Mouse (Mus musculus): ENCODE data around the gene Gins2.

Gins2 gene

GRCm38 (mm10) chr8:120548313-120548761 is 40.8 kb downstream of the Gins2 start:
- ATAC-seq (ENCODE audit: low TSS enrichment), result peak; percentile 20

DNA sequence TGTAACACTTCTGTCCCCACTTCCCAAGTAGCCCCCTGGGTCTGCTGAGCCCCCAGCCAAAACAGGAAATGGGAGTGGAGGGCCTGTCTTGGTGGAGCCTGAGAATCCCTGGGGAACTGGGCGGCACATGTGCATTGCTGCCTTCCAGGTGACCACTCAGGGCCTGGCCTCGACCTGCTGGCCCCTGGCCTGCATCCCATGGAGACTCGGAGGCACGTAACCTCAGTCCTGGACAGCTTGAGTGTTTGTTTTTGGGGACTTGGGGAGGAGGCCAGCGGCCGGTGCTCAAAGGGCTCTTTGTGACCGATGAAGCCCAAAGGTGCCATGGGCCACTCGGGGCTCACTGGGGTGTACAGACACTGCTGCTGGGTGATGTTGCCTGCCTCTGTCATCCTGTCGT is 41.5 kb downstream of the Gins2 start:
- no peak for ATAC-seq (ENCODE audit: low TSS enrichment)

DNA sequence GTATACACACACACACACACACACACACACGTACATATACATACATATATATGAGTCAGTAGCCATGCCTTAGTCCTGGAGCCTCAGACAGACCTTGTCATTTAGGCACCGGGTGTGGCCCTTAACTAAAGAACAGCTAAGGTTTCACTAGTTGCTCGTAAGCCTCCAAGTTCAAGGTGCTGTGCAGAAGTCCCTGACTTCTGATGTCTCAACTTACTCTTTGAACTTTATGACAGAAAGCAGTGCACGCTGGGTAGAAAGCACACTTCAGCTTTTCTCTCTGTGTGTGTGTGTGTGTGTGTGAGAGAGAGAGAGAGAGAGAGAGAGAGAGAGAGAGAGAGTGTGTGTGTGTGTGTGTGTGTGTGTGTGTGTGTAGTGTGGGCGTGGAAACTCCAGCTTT is 44.9 kb downstream of the Gins2 start:
- no peak for ATAC-seq (ENCODE audit: low TSS enrichment)

DNA sequence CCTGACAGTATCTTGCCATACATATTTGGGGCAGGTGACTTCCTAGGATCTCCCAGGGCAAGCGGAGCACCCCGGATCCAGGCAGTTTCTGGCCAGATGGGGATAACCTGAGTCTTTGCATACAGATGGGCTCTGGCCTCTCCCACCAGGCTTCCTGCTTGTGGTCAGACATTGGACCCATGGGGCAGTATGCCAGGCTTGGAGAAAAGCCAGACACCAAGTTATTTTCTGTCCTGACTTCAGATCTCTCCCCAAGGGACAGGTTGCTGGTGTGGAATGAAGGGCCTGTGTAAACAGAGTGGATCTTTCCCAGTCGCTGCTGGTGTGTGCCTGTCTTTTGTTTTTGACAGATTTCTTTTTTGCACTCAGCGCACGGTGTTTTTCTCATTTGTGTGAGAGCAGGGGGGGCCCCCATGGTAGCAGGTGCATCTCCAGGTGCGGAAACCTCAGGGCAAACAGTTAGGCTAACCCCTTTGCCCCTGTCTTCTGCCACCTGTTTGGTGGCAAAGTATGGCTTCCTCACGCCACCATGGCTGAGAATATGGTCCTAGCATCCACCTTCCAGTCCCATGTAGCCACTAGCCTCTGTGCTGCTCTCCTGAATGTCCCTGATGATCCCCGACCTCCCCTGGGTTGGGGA is 45.6 kb downstream of the Gins2 start:
- no peak for ATAC-seq (ENCODE audit: low TSS enrichment)

GRCm38 (mm10) chr8:120542995-120543394 is 46.1 kb downstream of the Gins2 start:
- no peak for ATAC-seq (ENCODE audit: low TSS enrichment)

DNA sequence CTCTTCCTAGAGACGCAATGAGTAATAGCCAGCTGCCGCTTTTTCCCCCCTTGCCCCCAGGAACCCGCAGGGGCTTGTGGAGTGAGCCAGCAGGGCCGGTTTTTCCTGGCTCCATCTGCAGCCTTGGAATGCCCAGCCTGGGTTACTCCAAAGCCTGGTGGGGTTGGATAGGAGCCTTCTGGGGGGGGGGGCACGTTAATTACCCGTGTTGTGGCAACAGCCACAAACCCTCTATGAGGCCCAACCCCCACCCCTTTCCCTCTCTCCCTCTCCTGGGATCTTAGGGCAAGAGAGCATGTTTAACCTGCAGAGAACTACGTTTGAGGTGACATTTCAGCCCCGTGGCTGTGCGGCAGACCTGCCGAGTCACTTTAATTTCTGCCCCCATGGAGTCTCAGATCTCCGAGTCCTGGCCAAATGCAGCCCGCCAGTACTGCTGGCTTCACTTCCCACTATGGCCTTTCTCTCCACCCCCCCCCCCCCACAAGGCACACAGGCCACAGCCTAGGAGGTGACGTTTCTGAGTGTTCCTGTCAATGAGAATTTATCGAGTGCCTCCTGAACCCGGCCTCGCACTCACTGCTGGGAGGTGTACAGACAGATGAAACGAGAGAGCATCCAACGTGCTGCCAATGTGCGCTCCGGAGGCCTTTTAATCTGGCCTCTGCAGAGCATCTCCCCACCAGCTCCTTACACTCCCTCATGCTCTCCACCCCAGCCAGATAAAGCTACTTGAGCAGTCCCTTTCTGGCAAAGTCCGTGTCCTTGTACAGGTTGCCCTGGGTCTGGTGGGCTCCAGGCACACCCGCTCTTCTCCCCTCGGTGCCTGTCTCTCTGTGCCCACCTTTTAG is 49.1 kb downstream of the Gins2 start:
- no peak for ATAC-seq (ENCODE audit: low TSS enrichment)

DNA sequence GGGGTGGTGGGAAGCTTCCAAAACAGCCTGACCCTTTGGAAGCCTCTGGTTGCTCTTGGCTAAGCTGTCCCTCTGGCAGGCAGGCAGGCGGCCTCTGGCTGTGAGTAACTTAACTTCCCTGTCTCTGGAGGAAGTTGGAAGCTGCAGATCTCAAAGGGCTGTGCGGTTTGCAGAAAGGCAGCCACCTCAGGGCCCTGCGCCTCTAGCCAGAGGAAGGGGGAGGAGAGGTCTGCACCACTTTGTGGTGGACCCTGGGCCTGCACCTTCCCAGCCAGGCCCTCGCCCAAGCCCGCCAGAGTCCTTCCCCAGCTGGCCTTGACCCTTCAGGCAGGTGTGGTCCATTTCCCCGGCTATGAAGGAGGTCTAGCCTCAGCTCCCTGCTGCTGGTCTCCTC is 49.7 kb downstream of the Gins2 start:
- ATAC-seq (ENCODE audit: low TSS enrichment), result no peak

DNA sequence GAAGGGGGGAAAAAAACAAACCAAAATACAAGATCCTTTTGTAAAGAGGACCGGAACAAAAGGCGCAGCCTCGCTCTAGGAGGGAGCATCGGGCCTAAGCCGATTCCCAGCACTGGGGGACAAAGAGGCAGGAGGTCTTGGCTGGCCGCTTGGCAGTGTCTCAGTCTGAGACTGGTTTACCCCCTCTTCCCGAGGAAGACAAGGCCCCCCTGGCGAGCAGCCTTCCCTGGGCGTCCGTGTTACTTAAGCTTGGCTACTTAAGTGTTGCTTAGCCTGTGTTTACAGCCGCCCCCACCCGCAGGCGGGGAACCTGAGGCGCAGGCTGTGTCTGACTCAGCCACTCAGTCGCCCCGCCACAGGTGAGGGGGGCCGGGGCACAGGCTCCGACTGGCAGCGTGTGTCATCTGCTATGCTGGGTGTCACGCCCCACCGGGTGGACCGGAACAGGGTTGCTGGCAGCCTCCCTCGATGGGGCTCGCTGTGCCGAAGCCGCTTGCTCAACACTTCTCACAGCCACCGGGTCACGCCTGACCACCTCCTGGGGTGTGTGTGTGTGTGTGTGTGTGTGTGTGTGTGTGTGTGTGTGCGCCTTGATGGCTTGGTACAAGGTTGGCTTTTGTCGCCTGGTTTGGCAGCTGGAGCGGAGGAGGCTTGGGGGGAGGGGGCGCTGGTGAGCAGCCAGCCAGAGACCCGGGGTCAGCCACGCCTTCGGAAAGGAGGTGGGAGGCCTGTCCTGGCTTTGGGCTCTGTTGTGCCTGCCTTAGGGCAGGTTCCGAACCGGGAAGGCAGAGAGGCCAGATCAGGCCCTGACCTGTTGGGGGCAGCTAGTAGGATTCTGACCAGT is 50.5 kb downstream of the Gins2 start:
- peak; percentile 9; the same call in 1 of the 2 replicates for ATAC-seq (ENCODE audit: low TSS enrichment)

GRCm38 (mm10) chr8:120537818-120538396 is 51.2 kb downstream of the Gins2 start:
- peak; percentile 20; the same call in 1 of the 2 replicates for ATAC-seq (ENCODE audit: low TSS enrichment)

DNA sequence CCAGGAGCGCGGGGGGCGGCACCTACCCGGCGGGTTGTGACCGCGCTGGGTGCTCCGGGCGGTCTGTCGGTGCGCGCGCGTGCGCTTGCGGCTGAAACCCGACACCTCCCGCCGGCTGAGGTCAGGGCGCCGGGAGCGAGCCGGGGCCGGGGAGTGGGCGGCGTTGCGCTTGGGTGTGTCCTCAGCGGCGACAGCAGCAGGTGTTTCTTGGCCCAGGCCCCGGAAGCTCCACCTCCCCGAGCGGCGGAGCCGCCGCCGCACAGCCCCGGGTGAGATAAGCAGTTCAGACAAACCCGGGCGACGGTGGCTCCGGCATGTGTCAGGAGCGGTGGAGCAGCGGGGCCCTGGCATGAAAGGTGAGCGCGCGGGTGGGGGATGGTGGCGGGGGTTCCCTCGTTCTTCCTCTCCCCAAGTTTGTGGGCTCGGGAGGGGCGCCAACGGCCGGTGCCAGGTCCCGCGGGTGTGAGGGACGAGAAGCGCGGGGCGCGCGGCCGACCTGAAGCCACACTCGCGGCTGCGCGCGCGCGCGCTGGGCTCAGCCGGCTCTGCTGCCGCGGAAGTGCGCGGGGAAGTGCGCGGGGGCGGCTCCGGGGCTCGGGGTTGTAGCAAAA is 51.8 kb downstream of the Gins2 start:
- no peak for ATAC-seq (ENCODE audit: low TSS enrichment)

- ATAC-seq (ENCODE audit: low TSS enrichment), result peak; percentile 17; the same call in 1 of the 2 replicates
Observed at GRCm38 (mm10) chr8:120536306-120537206, 52.5 kb downstream of the Gins2 start.

- ATAC-seq (ENCODE audit: low TSS enrichment), result peak; percentile 20; the same call in 1 of the 2 replicates
Observed at GRCm38 (mm10) chr8:120535452-120536305, 53.4 kb downstream of the Gins2 start.

GRCm38 (mm10) chr8:120534504-120535368 is 54.4 kb downstream of the Gins2 start:
- ATAC-seq (ENCODE audit: low TSS enrichment), result peak; percentile 34; the same call in 1 of the 2 replicates

DNA sequence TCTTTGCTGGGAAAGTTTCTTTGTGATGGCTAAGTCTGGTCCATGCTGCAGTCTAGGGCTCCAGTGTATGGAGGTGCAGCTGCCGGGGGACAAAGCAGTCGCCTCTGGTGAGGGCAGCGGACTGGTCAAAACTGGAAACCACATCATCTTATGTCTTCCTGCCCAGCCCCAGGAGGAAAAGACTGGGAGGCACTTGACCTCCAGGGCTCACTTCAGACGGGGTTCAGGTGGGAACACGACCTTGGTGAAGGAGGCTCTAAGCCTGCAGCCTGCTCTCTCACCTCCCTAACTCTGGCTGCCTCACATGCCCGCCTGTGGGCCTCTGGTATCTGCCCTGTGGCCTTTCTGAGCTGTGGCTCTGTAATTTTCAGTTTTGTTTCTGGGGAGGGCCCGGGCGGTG is 55.0 kb downstream of the Gins2 start:
- no peak for ATAC-seq (ENCODE audit: low TSS enrichment)

DNA sequence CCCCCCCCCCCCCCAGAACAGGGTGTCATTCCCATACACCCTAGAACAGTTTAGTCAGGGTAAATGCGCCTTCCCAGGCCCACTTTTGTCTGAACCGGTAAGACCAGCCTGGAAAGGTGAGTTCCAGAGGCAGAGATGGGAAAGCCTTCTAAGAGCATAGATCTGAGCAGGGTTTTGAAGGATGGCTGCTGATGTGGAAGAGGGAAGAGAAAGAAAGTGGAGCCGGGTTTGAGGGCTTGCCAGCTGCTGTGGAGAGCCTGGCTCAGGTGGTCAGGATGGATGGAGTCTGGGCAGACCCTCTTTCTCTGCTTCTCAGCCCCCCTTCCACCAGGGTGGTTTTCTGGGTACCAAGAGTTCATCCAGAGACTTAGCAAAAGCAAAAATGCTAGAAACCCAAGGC is 55.7 kb downstream of the Gins2 start:
- no peak for ATAC-seq (ENCODE audit: low TSS enrichment)

DNA sequence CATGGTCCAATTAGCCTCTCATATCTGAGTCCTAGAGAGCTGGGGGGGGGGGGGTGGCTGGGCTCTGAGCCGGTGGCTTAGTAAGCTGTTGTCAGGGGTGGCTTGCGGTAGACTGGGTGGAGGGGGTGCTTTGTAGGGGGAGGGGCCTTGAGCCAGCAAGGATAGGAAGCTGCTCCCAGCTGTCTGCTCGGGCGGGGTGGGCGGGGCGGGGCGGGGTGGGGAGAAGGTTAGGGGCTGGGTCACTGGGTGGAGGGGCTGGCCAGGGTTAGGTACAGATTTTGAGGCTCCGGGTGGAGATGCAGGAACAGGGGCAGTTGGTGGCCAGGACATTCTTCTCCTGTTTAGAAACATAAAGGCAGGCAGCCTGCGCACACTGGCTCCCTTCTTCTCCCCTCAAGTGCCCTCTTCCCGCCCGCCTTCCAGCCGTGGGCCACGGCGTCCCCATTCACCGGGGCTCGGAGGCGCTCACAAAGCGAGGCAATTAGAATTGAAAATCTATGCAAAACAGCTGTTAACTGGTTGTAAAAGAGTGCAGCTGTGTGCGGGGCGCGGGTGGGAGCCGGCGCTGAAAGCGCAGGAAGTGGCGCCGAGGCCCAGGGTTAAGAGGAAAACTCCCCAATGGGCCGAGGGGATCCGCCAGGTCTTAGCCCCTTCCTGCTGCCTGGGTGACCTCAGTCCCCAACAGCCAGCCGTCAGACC is 56.4 kb downstream of the Gins2 start:
- ATAC-seq (ENCODE audit: low TSS enrichment), result no peak

DNA sequence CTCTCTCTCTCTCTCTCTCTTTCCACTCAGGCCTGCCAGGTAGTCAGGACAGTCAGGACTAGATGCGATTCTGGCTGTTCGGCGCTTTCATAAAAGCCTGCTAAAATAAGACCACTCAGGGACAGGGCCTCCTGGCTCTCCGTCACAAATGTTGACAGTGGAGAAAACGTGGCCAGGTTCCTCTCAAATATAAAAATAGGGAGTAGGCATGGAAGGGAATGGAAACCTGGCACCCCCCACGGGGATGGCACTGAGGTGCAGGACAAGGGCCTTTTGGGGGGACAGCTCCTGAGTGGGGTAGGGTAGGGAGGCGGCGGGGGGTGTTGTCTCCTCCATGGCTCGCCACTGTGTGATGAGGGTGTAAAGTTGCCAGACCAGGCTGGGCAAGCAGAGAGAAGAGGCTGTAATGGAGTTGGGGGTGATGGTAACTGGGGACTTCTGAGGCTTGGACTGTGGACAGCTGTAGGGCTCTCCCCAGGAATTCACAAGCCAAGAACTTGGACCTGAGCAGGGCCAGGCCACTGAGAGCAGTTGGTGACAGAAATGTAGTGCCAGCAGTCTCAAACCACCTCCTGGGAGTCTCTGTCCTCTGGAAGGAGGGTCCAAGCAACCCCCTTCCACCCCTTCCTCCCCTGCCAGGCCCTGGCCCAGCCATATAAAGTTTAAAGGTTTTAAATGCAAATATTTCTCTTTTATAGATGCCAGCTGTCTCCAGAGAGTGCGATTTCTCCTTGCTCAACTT is 57.2 kb downstream of the Gins2 start:
- no peak for ATAC-seq (ENCODE audit: low TSS enrichment)
